Mouse (Mus musculus) olfactory bulb, adult 2 months (tissue): Measurements from ENCODE around the gene Snx9.

Source experiments
- CTCF ChIP-seq: fragments of 200-500 bp; IDR thresholded peaks from 2 replicates; pipeline ENCODE4 v1.5.1; 2012; ENCODE audit warnings: low read depth, mild to moderate bottlenecking, low read length, moderate library complexity; ENCODE audit not compliant: insufficient read depth
- POLR2A ChIP-seq: fragments of 200-500 bp; IDR thresholded peaks from 2 replicates; pipeline ENCODE4 v1.6.1; 2012; ENCODE audit warnings: mild to moderate bottlenecking, low read depth, low read length, moderate library complexity; ENCODE audit not compliant: insufficient read depth

DNA sequence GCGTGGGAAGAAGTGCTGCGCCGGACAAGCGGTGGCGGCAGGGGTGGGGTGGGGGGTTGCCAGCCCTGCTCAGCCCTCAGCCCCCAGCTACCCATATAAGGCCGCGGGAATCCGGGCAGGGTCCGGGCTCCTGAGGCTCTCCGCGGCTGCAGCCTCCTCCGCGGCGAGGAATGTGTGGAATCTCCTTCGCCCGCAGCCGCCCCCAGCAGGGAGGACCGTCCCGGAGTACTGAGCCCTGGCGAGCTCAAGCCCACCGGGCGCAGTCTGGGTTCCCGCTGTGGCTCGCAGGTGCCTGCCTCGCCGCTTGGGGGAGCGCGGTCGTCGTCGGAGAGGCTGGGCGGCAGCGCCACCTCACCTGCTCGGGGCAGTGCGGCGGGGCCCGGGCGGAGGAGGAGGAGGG lies 99.7 kb downstream of the Snx9 start:
- no peak for TF ChIP-seq POLR2A
- TF ChIP-seq CTCF = peak; percentile 73; the same call in 1 of the 2 replicates
